Mouse (Mus musculus): ENCODE measurements at regions not wholly inside any gene's neighbourhood (a gene's known extent, or its start where the extent isn't known, plus 50 kb on each side); places are given as distances from the start of the nearest gene placed in this dataset.

GRCm38 (mm10) chr16:20794721-20795120, 60.4 kb upstream of the Thpo start:
- H3K9ac ChIP-seq (ENCODE audit: insufficient read depth, low read depth): no peak overlapping the region
- no peaks in the 10 kb centered on the region for H3K9me3 ChIP-seq (replicated peaks; ENCODE audit: low read length)
- H3K27me3 ChIP-seq (replicated peaks): peaks cover 1% of the 10 kb centered on the region
- no peak overlapping the region for H3K27ac ChIP-seq (ENCODE audit: insufficient read depth, low read depth)
- peaks cover 0 to 5% of the 10 kb centered on the region in 2 experiments; a peak in 2 of 4 replicates for H3K4me1 ChIP-seq (ENCODE audit: control insufficient read depth in 1 of 2, insufficient read depth in 2 of 2)
- dilution Hi-C loops (cut with MboI; ENCODE audit: extremely low pct_ligation_motif_present, extremely low pct_unique_long_range_greater_than_20kb, low sequenced_read_pairs): no loop called here
- no peak for DNase-seq (ENCODE audit: extremely low read depth)
- in situ Hi-C loops (cut with MboI; ENCODE audit: low pct_ligation_motif_present, low pct_unique_long_range_greater_than_20kb, low sequenced_read_pairs): no loop called here
- H3K36me3 ChIP-seq (replicated peaks in 1 of 2; ENCODE audit: control insufficient read depth in 1 of 2, insufficient read depth in 1 of 2, low read length in 1 of 2): no peaks in the 10 kb centered on the region
- no peak overlapping the region for H3K4me2 ChIP-seq (ENCODE audit: insufficient read depth, low read depth, poor library complexity, severe bottlenecking)
- TF ChIP-seq USF2 (conservative IDR thresholded peaks at IDR 0.05; ENCODE audit: low read depth, low read length): no peak
- no peaks in the 10 kb centered on the region for H3K79me2 ChIP-seq (replicated peaks; ENCODE audit: control insufficient read depth, extremely low read depth, insufficient read depth, poor library complexity, severe bottlenecking)
- H3K4me3 ChIP-seq (replicated peaks in 1 of 3; ENCODE audit: low read depth in 2 of 3, low read length in 2 of 3, poor library complexity in 1 of 3): no peak overlapping the region

Data from CH12.LX (cell line).